Mouse (Mus musculus) retina, postnatal 7 days (tissue): ENCODE measurements at regions not wholly inside any gene's neighbourhood (a gene's known extent, or its start where the extent isn't known, plus 50 kb on each side); places are given as distances from the start of the nearest gene placed in this dataset.
A peak's percentile ranks its signal among the peaks of the same experiment; 100 is the strongest.
"Not testable (repeated sequence)": the region's sequence is repeated elsewhere in the genome, so short reads cannot be mapped to it uniquely, and the experiment has no call there.

ENCODE experiments used
- DNase-seq: peaks from one replicate; pipeline ENCODE4 v3.0.0-alpha.2; 2012; ENCODE audit warnings: low read depth, low spot score

- DNase-seq, result no peak
Measured at GRCm38 (mm10) chr17:59179018-59179417, 165.8 kb upstream of the Nudt12 start.

- no peak for DNase-seq
Measured at GRCm38 (mm10) chr17:59156345-59156744, 143.2 kb upstream of the Nudt12 start.

- no peak for DNase-seq
Measured at GRCm38 (mm10) chr17:59143760-59144157, 130.6 kb upstream of the Nudt12 start.

GRCm38 (mm10) chr17:59142995-59143759 is 130.0 kb upstream of the Nudt12 start:
- DNase-seq, result no peak

GRCm38 (mm10) chr17:59138791-59139190 is 125.6 kb upstream of the Nudt12 start:
- no peak for DNase-seq

GRCm38 (mm10) chr17:59099376-59099775 is 86.2 kb upstream of the Nudt12 start:
- peak; percentile 11 for DNase-seq

- not testable (repeated sequence) for DNase-seq
Measured at GRCm38 (mm10) chr17:59076846-59077245, 63.7 kb upstream of the Nudt12 start.

GRCm38 (mm10) chr17:59076361-59076760 is 63.2 kb upstream of the Nudt12 start:
- not testable (repeated sequence) for DNase-seq
